Mouse (Mus musculus): Measurements from ENCODE around the gene Borcs6. TPM values are rescaled to one million over a fixed set of nuclear protein-coding genes. Genes with fewer than 3 reads are reported as not detected.

The Borcs6 gene
- polyA plus RNA-seq, 1 experiment from 2014 or later = 11.0 TPM

- WGBS = 93% methylated on average over 3 of the region's 3 CpGs
- Histone ChIP-seq H3K4me1 (ENCODE audit: control insufficient read depth, insufficient read depth, low read length) (no peaks in the 10 kb centered on the region), H3K27ac (ENCODE audit: low read length) (no peak overlapping the region), H3K4me3 (ENCODE audit: low read depth, low read length) (no peak overlapping the region), H3K4me2 (replicated peaks; ENCODE audit: low read depth, low read length) (no peak overlapping the region), H3K9ac (replicated peaks; ENCODE audit: low read depth, low read length) (no peak overlapping the region), H3K27me3 (ENCODE audit: control insufficient read depth, insufficient read depth, low read length) (no peaks in the 10 kb centered on the region), H3K36me3 (ENCODE audit: control insufficient read depth, insufficient read depth, low read length) (peaks cover 92% of the 10 kb centered on the region), H3K9me3 (ENCODE audit: control insufficient read depth, low read depth, low read length) (no peaks in the 10 kb centered on the region)
- ATAC-seq (ENCODE audit: insufficient number of reproducible peaks, insufficient read depth, low FRiP score, low read depth) = no peak
Observed at GRCm38 (mm10) chr11:69026562-69026961, 33.0 kb upstream of the Borcs6 start.

- no peaks in the 10 kb centered on the region for H3K4me1 ChIP-seq (ENCODE audit: control insufficient read depth, insufficient read depth, low read length)
- peaks cover 93% of the 10 kb centered on the region for H3K36me3 ChIP-seq (ENCODE audit: control insufficient read depth, insufficient read depth, low read length)
- no peak for ATAC-seq (ENCODE audit: insufficient number of reproducible peaks, insufficient read depth, low FRiP score, low read depth)
- no peaks in the 10 kb centered on the region for H3K27me3 ChIP-seq (ENCODE audit: control insufficient read depth, insufficient read depth, low read length)
- H3K9ac ChIP-seq (replicated peaks; ENCODE audit: low read depth, low read length) = no peak overlapping the region
- whole genome bisulfite sequencing = 75% methylated on average over 2 of the region's 2 CpGs
- H3K4me2 ChIP-seq (replicated peaks; ENCODE audit: low read depth, low read length) = no peak overlapping the region
- H3K27ac ChIP-seq (ENCODE audit: low read length) = no peak overlapping the region
- H3K9me3 ChIP-seq (ENCODE audit: control insufficient read depth, low read depth, low read length) = no peaks in the 10 kb centered on the region
- no peak overlapping the region for H3K4me3 ChIP-seq (ENCODE audit: low read depth, low read length)
Observed at GRCm38 (mm10) chr11:69028805-69029204, 30.7 kb upstream of the Borcs6 start.

GRCm38 (mm10) chr11:69033552-69033951 is 26.0 kb upstream of the Borcs6 start:
- Histone ChIP-seq H3K4me2 (replicated peaks; ENCODE audit: low read depth, low read length) (no peak overlapping the region), H3K9ac (replicated peaks; ENCODE audit: low read depth, low read length) (no peak overlapping the region), H3K27me3 (ENCODE audit: control insufficient read depth, insufficient read depth, low read length) (no peaks in the 10 kb centered on the region), H3K4me3 (ENCODE audit: low read depth, low read length) (no peak overlapping the region), H3K27ac (ENCODE audit: low read length) (no peak overlapping the region), H3K36me3 (ENCODE audit: control insufficient read depth, insufficient read depth, low read length) (peaks cover 63% of the 10 kb centered on the region), H3K4me1 (ENCODE audit: control insufficient read depth, insufficient read depth, low read length) (peaks cover 20% of the 10 kb centered on the region; the same call in 1 of the 2 replicates), H3K9me3 (ENCODE audit: control insufficient read depth, low read depth, low read length) (no peaks in the 10 kb centered on the region)
- WGBS = 74% methylated on average over 9 of the region's 9 CpGs
- no peak for ATAC-seq (ENCODE audit: insufficient number of reproducible peaks, insufficient read depth, low FRiP score, low read depth)

- Histone ChIP-seq H3K27me3 (ENCODE audit: control insufficient read depth, insufficient read depth, low read length) (no peaks in the 10 kb centered on the region), H3K9ac (replicated peaks; ENCODE audit: low read depth, low read length) (no peak overlapping the region), H3K4me1 (ENCODE audit: control insufficient read depth, insufficient read depth, low read length) (peaks cover 29% of the 10 kb centered on the region), H3K9me3 (ENCODE audit: control insufficient read depth, low read depth, low read length) (no peaks in the 10 kb centered on the region), H3K4me3 (ENCODE audit: low read depth, low read length) (no peak overlapping the region), H3K4me2 (replicated peaks; ENCODE audit: low read depth, low read length) (no peak overlapping the region), H3K27ac (ENCODE audit: low read length) (no peak overlapping the region), H3K36me3 (ENCODE audit: control insufficient read depth, insufficient read depth, low read length) (peaks cover 53% of the 10 kb centered on the region)
- WGBS = 86% methylated on average over 3 of the region's 3 CpGs
- no peak for ATAC-seq (ENCODE audit: insufficient number of reproducible peaks, insufficient read depth, low FRiP score, low read depth)
Observed at GRCm38 (mm10) chr11:69034585-69034984, 24.9 kb upstream of the Borcs6 start.

- 80% methylated on average over 9 of the region's 9 CpGs for WGBS
- no peak overlapping the region for H3K9ac ChIP-seq (replicated peaks; ENCODE audit: low read depth, low read length)
- no peak for ATAC-seq (ENCODE audit: insufficient number of reproducible peaks, insufficient read depth, low FRiP score, low read depth)
- H3K27me3 ChIP-seq (ENCODE audit: control insufficient read depth, insufficient read depth, low read length) = no peaks in the 10 kb centered on the region
- peaks cover 46% of the 10 kb centered on the region for H3K36me3 ChIP-seq (ENCODE audit: control insufficient read depth, insufficient read depth, low read length)
- no peaks in the 10 kb centered on the region for H3K9me3 ChIP-seq (ENCODE audit: control insufficient read depth, low read depth, low read length)
- H3K4me1 ChIP-seq (ENCODE audit: control insufficient read depth, insufficient read depth, low read length) = peaks cover 29% of the 10 kb centered on the region
- no peak overlapping the region for H3K4me2 ChIP-seq (replicated peaks; ENCODE audit: low read depth, low read length)
- H3K27ac ChIP-seq (ENCODE audit: low read length) = peak overlapping the region; percentile 69
- H3K4me3 ChIP-seq (ENCODE audit: low read depth, low read length) = 0 out of 2 replicates have a peak overlapping the region, but pooled peaks have one; percentile 86
Observed at GRCm38 (mm10) chr11:69035411-69035810, 24.1 kb upstream of the Borcs6 start.

GRCm38 (mm10) chr11:69035849-69036248 is 23.7 kb upstream of the Borcs6 start:
- Histone ChIP-seq H3K36me3 (ENCODE audit: control insufficient read depth, insufficient read depth, low read length) (peaks cover 42% of the 10 kb centered on the region), H3K27me3 (ENCODE audit: control insufficient read depth, insufficient read depth, low read length) (no peaks in the 10 kb centered on the region), H3K4me2 (replicated peaks; ENCODE audit: low read depth, low read length) (peak overlapping the region; percentile 45; the same call in 1 of the 2 replicates), H3K9me3 (ENCODE audit: control insufficient read depth, low read depth, low read length) (no peaks in the 10 kb centered on the region), H3K4me3 (ENCODE audit: low read depth, low read length) (peak overlapping the region; percentile 86; the same call in 1 of the 2 replicates), H3K27ac (ENCODE audit: low read length) (peak overlapping the region; percentile 69), H3K9ac (replicated peaks; ENCODE audit: low read depth, low read length) (0 out of 2 replicates have a peak overlapping the region, but pooled peaks have one; percentile 18), H3K4me1 (ENCODE audit: control insufficient read depth, insufficient read depth, low read length) (peaks cover 29% of the 10 kb centered on the region)
- WGBS = 5% methylated on average over 8 of the region's 8 CpGs
- ATAC-seq (ENCODE audit: insufficient number of reproducible peaks, insufficient read depth, low FRiP score, low read depth) = peak; percentile 33; the same call in 1 of the 2 replicates

- H3K36me3 ChIP-seq (ENCODE audit: control insufficient read depth, insufficient read depth, low read length) = peaks cover 34% of the 10 kb centered on the region
- peak overlapping the region; percentile 45 for H3K4me2 ChIP-seq (replicated peaks; ENCODE audit: low read depth, low read length)
- 7% methylated on average over 20 of the region's 20 CpGs for WGBS
- H3K27me3 ChIP-seq (ENCODE audit: control insufficient read depth, insufficient read depth, low read length) = no peaks in the 10 kb centered on the region
- no peak for ATAC-seq (ENCODE audit: insufficient number of reproducible peaks, insufficient read depth, low FRiP score, low read depth)
- H3K9ac ChIP-seq (replicated peaks; ENCODE audit: low read depth, low read length) = peak overlapping the region; percentile 58
- H3K27ac ChIP-seq (ENCODE audit: low read length) = peak overlapping the region; percentile 85
- peaks cover 29% of the 10 kb centered on the region for H3K4me1 ChIP-seq (ENCODE audit: control insufficient read depth, insufficient read depth, low read length)
- no peaks in the 10 kb centered on the region for H3K9me3 ChIP-seq (ENCODE audit: control insufficient read depth, low read depth, low read length)
- H3K4me3 ChIP-seq (ENCODE audit: low read depth, low read length) = peak overlapping the region; percentile 86
Observed at GRCm38 (mm10) chr11:69036486-69037230, 22.9 kb upstream of the Borcs6 start.

GRCm38 (mm10) chr11:69037231-69038061 is 22.1 kb upstream of the Borcs6 start:
- under 1% methylated on average over 34 of the region's 34 CpGs for WGBS

More at GRCm38 (mm10) chr11:69037231-69038061, 22.1 kb upstream of the Borcs6 start:
- Histone ChIP-seq H3K4me2 (replicated peaks; ENCODE audit: low read depth, low read length) (peak overlapping the region; percentile 45), H3K4me3 (ENCODE audit: low read depth, low read length) (peak overlapping the region; percentile 86), H3K9ac (replicated peaks; ENCODE audit: low read depth, low read length) (peak overlapping the region; percentile 58), H3K36me3 (ENCODE audit: control insufficient read depth, insufficient read depth, low read length) (peaks cover 29% of the 10 kb centered on the region), H3K27me3 (ENCODE audit: control insufficient read depth, insufficient read depth, low read length) (no peaks in the 10 kb centered on the region), H3K4me1 (ENCODE audit: control insufficient read depth, insufficient read depth, low read length) (peaks cover 29% of the 10 kb centered on the region), H3K9me3 (ENCODE audit: control insufficient read depth, low read depth, low read length) (no peaks in the 10 kb centered on the region), H3K27ac (ENCODE audit: low read length) (peak overlapping the region; percentile 85)
- peak; percentile 33; the same call in 1 of the 2 replicates for ATAC-seq (ENCODE audit: insufficient number of reproducible peaks, insufficient read depth, low FRiP score, low read depth)

All from stomach, embryonic 14.5 days (tissue).